Mouse (Mus musculus) brain, adult 2 months (tissue): ENCODE results near the gene Maml3.

Source experiments
- DNase-seq: peaks from one replicate; pipeline ENCODE4 v3.0.0; 2011; ENCODE audit warnings: low read depth, low spot score

Gene Maml3

DNA sequence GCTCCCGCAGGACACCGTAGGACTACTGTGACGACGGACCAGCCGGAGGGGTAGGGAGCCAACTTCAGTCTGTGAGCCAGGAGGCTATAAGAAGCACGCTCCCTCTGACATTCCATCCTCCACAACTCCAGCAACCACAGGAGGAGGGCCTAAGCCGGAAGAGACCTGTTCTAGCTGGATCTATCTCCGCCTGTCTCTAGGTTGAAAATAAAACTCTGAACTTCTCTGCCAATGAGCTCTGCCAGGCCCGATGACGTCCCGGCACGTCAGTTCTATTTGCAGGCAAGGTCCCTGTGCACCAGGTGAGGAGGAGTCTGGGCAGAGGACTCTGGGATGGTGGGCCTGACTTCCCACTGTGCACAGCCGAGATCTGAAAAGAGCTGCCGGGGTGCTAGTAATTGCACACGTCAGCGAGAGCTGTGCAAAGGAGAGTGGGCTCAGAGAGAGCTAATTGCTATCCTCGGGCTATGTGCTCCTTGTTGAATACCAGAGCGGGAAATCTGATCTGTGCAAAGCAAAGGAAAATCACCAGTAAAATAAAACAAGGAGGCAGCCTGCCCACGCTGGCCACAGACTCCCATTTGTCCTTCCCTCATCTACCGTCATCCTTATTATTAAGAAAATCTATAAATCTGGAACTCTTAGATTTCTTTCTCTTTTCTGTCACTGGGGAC, 58.7 kb downstream of the Maml3 start:
- peak; percentile 97 for DNase-seq

- DNase-seq = no peak
Observed at GRCm38 (mm10) chr3:52045221-52045641, 59.6 kb downstream of the Maml3 start.

GRCm38 (mm10) chr3:52044651-52045050, 60.2 kb downstream of the Maml3 start:
- DNase-seq = peak; percentile 45

DNA sequence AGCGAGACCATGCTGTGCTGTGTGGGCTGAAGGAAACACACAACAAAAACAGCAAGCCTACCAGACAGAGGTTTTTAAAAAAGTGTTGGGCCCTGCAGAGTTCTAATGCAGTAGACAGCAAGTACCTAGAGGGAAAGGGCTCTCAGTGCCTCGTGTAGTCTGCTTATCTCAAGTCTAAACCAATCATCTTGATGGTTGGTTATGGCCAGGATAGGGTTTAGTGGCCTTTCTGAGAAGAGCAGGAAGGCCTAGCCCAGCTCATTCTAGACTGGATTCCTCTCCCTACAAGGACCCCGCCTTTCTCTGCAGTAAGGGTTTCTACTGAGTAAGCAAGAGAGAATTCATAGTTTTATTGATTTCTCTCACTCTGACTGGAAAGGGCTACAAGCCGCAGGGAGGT, 61.0 kb downstream of the Maml3 start:
- no peak for DNase-seq

DNA sequence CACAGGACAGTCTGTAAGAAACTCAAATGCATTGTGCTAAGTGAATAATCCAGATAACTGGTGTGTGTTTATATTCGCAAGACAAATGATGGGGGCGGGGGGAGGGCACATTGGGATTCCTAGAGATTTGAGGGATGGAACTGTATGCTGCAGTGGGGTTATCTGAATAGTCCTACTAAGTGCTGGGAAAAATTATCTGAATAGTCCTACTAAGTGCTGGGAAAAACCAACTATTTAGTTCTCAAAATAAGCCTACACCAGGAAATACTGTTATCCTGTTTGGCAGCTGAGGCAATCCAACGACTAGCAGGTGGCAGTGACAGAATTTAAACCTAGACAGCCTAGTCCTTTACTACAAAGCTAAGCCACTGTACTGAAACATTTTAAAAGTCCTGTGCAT, 62.2 kb downstream of the Maml3 start:
- DNase-seq = no peak

DNA sequence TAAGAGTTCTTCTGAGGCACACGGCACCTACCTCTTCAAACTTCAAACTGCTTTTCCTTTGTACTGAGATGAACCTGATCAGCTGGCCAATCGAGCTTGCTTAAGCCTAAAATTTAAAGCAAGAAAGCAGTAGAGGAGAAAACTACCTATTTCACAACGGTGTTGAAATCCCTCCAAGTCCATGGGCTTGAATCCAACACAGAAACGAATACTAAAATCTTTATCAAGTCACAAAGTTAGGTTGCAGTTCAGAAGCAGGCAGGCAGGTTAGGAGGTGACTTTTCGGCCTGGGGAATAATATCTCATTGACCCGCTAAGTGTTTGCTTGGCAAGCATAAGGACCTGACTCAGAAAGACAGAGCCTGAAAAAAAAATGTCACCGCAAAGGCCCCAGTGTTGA, 64.9 kb downstream of the Maml3 start:
- no peak for DNase-seq

DNA sequence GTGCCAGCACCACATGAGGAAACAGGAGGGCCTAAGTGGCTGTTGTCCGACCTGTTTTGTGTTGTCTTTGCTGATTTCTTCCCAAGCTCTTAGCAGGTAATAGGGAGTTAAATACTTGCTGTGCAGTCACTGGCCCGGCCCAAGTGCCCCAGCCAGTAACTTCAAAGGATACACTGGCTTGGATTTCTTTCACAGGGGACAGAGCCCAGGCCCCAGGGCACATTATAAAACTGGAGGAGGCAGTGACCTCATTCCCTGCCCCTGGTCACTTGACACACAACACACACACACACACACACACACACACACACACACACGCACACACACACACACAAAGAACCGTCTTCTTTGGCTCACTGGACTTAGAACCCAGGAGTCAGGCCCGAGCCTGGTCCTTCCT, 67.6 kb downstream of the Maml3 start:
- DNase-seq = no peak

- peak; percentile 57 for DNase-seq
Observed at GRCm38 (mm10) chr3:52035404-52035803, 69.5 kb downstream of the Maml3 start.

- no peak for DNase-seq
Observed at GRCm38 (mm10) chr3:52033857-52034588, 70.9 kb downstream of the Maml3 start.

GRCm38 (mm10) chr3:52031327-52031726, 73.5 kb downstream of the Maml3 start:
- no peak for DNase-seq

DNA sequence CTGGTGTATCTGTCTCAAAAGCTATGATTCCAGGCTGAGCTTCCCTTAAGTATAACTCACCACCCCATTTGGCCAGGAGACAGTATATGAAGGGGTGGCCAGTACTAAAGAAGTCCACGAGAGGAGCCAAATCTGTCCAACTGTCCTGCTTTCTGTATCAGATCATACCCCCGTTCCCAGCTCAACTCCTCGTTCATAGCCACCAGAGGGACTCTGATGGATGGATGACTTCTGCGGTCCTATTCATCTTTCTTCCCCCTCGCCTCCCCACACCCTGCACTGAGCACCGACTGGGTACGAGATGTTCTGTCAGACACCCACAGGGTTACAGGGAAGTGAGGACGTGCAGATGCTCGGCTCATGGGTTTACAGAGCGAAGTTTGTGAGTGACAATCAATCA, 74.8 kb downstream of the Maml3 start:
- peak; percentile 68 for DNase-seq

- DNase-seq = peak; percentile 82
Observed at GRCm38 (mm10) chr3:52029661-52030081, 75.2 kb downstream of the Maml3 start.

DNA sequence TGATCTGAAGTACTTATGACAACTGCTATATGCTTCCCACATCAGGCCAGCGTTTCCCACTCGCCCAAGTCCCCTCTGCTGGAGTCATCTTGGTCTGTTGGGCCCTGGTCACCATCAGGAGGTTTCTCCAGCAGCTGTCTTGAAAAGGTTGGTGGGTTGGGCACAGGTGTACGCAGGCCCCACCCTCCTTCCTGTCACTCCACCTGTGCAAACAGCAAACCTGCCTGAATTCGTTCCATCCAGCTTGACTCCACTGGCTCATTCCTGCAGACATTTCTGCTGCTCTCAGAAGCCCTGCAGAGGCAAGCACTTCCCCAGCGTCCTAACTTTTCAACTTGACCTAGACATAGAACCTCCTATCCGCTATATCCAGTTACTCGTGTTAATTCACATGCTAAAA, 76.9 kb downstream of the Maml3 start:
- no peak for DNase-seq

GRCm38 (mm10) chr3:52022486-52022885, 82.4 kb downstream of the Maml3 start:
- DNase-seq = no peak

DNA sequence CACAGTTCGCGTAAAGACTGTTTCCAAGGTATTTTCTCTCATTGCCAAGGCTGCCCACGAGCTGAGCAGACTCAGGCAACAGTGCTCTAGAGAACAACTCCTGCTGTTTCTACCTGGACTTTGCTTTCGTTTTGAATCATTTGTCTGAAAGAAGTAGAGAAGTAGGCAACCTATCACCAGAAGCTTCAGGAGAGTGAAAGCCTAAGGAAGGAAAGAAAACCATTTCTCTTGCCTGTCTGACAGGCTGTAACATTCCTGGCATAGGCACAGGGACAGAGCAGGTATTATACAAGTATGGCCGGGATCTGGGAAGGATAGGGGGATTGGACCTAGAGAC, 86.8 kb downstream of the Maml3 start:
- DNase-seq = no peak

DNA sequence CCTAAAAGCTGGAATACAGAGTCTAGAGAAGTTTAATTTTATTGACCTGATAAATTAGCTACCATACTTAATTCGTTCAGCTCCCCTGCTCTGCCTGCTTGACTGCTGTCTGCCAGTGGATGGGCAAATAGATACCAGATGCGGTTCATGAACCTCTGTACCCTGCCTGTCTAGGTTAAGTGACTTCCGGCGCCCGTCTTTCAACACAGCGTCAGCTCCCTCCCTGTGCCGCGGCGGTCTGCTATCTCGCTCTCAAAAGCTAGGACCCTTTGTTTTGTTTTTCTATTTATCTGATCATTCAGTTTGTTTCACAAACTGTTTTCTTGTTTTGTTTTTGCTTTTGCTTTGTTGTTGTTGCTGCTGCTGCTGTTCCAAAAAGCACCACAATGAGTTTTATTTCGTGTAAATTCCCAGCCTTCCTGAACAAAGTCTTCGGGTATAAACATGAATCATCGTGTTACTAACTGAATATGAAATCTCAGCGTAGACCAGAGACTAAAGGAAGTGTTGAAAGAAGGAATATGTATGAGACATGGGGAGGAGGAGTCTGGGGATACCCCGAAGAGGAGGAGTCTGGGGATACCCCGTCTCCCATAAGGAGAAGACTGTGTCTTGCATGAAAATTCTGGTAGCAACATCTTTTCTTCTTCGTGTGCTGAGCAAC, 87.3 kb downstream of the Maml3 start:
- DNase-seq = peak; percentile 60

- no peak for DNase-seq
Observed at GRCm38 (mm10) chr3:52016178-52016577, 88.7 kb downstream of the Maml3 start.

DNA sequence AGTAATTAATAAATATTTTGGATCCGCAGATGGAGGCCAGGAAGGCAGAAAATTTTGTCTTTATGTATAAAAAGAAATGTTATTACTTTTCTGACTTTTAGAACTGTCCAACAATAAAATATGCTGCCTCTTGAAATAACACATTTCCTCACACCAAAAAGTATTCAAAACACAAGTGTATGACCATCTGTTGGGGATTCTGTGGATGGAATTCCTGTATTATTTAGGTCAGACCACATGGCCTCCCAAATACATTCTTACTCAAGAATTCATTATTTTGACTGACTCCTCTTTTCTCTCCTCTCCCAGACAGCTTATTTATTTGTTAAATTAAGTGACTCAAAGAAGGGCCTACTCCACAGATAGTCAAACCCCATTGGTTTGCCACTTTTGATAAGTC, 89.3 kb downstream of the Maml3 start:
- peak; percentile 69 for DNase-seq

DNA sequence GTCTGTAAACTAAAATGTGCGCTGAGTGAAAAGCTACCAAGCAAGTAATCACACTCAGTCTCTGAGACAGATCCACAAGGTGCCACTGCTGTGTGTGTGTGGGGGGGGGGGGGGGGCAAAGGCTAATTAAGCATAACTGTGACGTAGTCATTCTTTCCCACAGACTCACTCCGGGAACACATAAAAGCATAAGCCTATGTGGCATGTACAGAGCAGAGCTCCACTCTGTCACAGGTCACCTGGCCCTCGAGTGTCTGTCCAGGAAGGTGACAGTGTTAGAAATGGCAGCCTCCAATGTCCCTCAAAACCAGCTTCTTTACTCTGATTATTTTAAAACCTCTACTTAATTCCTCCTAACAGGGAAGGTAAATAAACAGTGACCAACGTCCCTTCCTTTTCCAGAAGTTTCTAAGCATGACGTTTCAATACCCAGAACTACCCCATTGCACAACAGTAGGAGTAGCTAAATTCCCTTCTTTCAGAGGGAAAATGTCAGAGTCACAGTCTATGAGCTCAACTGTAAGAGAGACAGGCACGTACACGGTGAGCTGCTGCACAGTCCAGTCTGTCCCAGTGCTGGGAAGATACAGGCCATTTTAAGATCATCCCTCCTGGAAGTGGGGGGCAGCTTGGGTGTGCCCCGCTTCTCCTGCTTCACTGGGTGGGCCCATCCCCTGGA, 93.7 kb downstream of the Maml3 start:
- DNase-seq = no peak

DNA sequence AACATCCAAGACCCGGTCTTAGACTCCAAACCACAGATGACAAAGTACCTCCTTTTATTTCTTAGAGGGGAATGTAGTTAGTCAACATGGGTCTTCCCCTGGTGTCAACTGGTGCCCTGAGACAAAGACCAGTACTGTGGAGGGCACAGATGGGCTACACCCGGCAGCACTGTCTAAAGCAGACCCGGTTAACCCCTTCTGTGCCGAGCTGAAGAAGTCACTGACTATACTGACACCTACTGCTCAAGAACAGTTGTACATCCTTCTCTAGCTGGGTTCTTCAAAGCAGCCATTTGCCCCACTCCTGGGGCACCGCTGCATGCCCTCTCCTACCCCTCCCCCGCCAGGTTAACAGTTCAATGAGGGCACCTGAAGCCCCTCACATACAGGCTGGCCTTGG, 95.6 kb downstream of the Maml3 start:
- peak; percentile 57 for DNase-seq

GRCm38 (mm10) chr3:52007602-52008252, 97.1 kb downstream of the Maml3 start:
- peak; percentile 96 for DNase-seq
